Mouse (Mus musculus) liver, embryonic 15.5 days (tissue): ENCODE results near the gene Galr3. TPM values are rescaled to one million over a fixed set of nuclear protein-coding genes. Genes with fewer than 3 reads are reported as not detected.
"Not testable (repeated sequence)": the region's sequence is repeated elsewhere in the genome, so short reads cannot be mapped to it uniquely, and the experiment has no call there.

Source experiments
- ATAC-seq: fragments of 200-750 bp; cut with Nextera tagmentation; 2 replicates; pipeline ENCODE4 v1.8.0; 2017; ENCODE audit warnings: moderate number of reproducible peaks, mild to moderate bottlenecking, moderate library complexity; ENCODE audit not compliant: insufficient read depth
- H3K27ac ChIP-seq: fragments of 300-500 bp; sonication (generic); replicated peaks from 2 replicates; pipeline ENCODE4 v1.5.1; 2015; ENCODE audit warnings: mild to moderate bottlenecking, inconsistent platforms
- H3K27me3 ChIP-seq: fragments of 300-500 bp; sonication (generic); 2 replicates; pipeline ENCODE4 v1.6.1; 2015; ENCODE audit warnings: mild to moderate bottlenecking, inconsistent platforms
- H3K36me3 ChIP-seq: fragments of 300-500 bp; sonication (generic); replicated peaks from 2 replicates; pipeline ENCODE4 v1.6.1; 2015; ENCODE audit warnings: moderate library complexity, mild to moderate bottlenecking, inconsistent platforms
- H3K4me1 ChIP-seq: fragments of 300-500 bp; sonication (generic); replicated peaks from 2 replicates; pipeline ENCODE4 v1.6.1; 2015; ENCODE audit warnings: inconsistent platforms
- H3K4me2 ChIP-seq: fragments of 300-500 bp; sonication (generic); 2 replicates; pipeline ENCODE4 v1.6.1; 2015; ENCODE audit warnings: moderate library complexity, mild to moderate bottlenecking, inconsistent platforms
- H3K4me3 ChIP-seq: fragments of 300-500 bp; sonication (generic); replicated peaks from 2 replicates; pipeline ENCODE4 v1.5.1; 2015; ENCODE audit warnings: mild to moderate bottlenecking, inconsistent platforms
- H3K9ac ChIP-seq: fragments of 300-500 bp; sonication (generic); 2 replicates; pipeline ENCODE4 v1.6.1; 2015; ENCODE audit warnings: moderate library complexity, mild to moderate bottlenecking, inconsistent platforms
- H3K9me3 ChIP-seq: fragments of 300-500 bp; sonication (generic); replicated peaks from 2 replicates; pipeline ENCODE4 v1.6.1; 2016; ENCODE audit warnings: inconsistent platforms
- WGBS: fragments of 180-500 bp; shearing (Covaris S2); methylation state at CpG from one replicate; pipeline ENCODE4 v1.1.7; 2015; ENCODE audit warnings: mixed read lengths; ENCODE audit not compliant: insufficient replicate concordance; 5-methylcytosine and 5-hydroxymethylcytosine counted together
- polyA plus RNA-seq: library from polyadenylated mRNA; unstranded; fragments of >200 nt; fragmentation: Nextera tagmentation; extraction: Ambion mirVana; gene quantifications from 2 replicates; pipeline ENCODE4 v1.2.1, GENCODE M21; 2015

Galr3 gene
- polyA plus RNA-seq, 1 experiment from 2014 or later, result 0.17 TPM

DNA sequence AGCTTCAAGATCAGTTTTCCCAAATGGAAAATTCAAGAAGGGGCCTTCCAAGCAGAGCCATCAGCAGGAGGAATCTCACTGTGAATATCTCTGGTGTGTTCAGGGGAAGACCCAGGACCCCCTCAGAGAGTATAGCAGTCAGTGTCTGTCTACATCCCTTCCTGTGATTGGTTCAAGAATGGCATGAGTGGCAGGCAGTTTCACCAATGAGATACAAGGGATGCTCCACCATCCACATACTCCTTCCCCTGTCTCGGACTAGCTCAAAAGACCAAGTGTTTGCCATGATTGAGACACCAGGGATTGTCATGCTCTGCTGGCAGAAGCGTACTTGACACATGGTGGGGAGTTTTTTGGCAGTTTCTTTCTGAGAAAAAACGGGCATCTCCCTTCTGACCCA is 35.0 kb upstream of the Galr3 start:
- H3K9me3 ChIP-seq, result no peaks in the 10 kb centered on the region
- H3K27ac ChIP-seq, result no peak overlapping the region
- no peak overlapping the region for H3K4me3 ChIP-seq
- no peak overlapping the region for H3K9ac ChIP-seq
- H3K36me3 ChIP-seq, result peaks cover 49% of the 10 kb centered on the region
- H3K4me2 ChIP-seq, result no peak overlapping the region
- no peaks in the 10 kb centered on the region for H3K27me3 ChIP-seq
- WGBS, result 56% methylated on average over 3 of the region's 3 CpGs
- no peak for ATAC-seq
- H3K4me1 ChIP-seq, result no peaks in the 10 kb centered on the region

DNA sequence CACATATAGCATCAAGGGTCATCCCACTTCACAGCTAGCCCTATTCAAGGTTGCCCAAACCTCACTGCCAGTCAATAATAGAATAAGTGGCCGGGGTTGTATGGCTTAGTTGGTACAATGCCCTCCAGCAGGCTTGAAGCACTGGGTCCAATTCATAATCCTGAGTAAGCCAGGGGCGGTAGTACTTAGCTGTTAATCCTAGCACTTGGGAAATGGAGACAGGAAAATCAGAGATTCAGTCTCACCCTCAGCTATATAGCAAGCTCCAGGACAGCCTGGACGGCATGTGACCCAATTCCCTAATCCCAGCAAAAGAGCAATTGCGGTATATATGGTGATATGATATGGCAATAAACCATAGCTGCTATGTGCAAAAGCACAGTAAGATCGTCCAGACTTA is 34.6 kb upstream of the Galr3 start:
- ATAC-seq, result no peak
- no peak overlapping the region for H3K9ac ChIP-seq
- no peaks in the 10 kb centered on the region for H3K4me1 ChIP-seq
- no peak overlapping the region for H3K4me3 ChIP-seq
- WGBS, result 74% methylated on average over 5 of the region's 5 CpGs
- H3K9me3 ChIP-seq, result no peaks in the 10 kb centered on the region
- no peaks in the 10 kb centered on the region; the same call in 1 of the 2 replicates for H3K27me3 ChIP-seq
- peaks cover 44% of the 10 kb centered on the region for H3K36me3 ChIP-seq
- H3K4me2 ChIP-seq, result no peak overlapping the region
- no peak overlapping the region for H3K27ac ChIP-seq

DNA sequence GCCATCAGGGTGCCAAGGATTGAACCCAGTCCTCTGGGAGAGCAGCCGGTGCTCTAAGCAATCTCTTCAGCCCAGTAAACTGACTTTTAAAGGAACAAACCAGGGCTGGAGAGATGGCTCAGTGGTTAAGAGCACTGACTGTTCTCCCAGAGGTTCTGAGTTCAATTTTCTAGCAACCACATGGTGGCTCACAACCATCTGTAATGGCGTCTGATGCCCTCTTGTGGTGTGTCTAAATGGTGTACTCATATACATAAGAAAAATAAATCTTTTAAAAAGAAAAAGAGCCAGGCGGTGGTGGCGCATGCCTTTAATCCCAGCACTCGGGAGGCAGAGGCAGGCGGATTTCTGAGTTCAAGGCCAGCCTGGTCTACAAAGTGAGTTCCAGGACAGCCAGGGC is 33.8 kb upstream of the Galr3 start:
- not testable (repeated sequence) for H3K27ac ChIP-seq, H3K27me3 ChIP-seq, H3K4me2 ChIP-seq, H3K4me3 ChIP-seq, H3K9me3 ChIP-seq, H3K4me1 ChIP-seq, H3K9ac ChIP-seq, ATAC-seq
- WGBS, result 71% methylated on average over 6 of the region's 6 CpGs
- H3K36me3 ChIP-seq, result peaks cover 37% of the 10 kb centered on the region

DNA sequence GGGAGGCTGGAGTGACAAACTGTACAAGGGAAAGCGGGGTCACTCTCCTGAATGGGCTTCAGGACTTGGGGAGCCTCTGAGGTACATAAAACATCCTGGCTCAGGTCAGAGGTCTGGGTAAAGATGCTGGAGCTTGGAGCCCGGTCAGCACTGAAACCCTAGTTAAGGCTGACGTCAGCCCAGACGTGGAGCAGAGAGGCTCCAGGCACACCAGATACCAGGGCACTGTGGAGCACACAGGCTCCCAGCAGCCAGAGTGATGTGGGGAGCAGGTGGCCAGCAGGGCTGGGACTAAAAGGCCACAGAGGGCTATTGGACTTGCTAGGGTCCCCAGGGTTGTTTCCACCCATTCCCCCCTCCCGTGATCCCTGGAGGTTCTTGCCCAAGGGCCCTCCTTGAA is 32.0 kb upstream of the Galr3 start:
- Histone ChIP-seq H3K27ac (no peak overlapping the region), H3K4me1 (peaks cover 11% of the 10 kb centered on the region; the same call in 1 of the 2 replicates), H3K27me3 (no peaks in the 10 kb centered on the region; the same call in 1 of the 2 replicates), H3K36me3 (peaks cover 19% of the 10 kb centered on the region), H3K4me3 (no peak overlapping the region), H3K9me3 (no peaks in the 10 kb centered on the region), H3K9ac (no peak overlapping the region), H3K4me2 (no peak overlapping the region)
- WGBS, result 65% methylated on average over 5 of the region's 5 CpGs
- ATAC-seq, result no peak

DNA sequence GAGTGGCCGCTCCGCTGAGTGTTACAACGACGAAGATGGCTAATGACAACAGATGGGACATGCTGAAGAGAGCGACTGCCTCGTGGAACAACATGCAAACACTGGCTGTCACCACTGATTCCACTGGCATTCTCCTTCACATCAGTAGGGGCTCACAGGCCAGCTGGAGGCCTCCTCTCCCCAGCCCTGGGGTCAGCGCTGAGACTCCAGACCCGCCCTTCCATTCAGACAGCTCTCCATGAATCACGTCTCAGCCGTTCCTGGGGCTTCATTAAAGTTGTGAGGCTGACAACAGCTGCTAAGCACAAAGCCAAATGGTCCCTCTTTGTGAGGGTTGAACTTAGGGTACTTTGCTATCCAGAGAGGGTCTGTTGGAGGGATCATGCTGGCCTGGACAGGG is 30.1 kb upstream of the Galr3 start:
- Histone ChIP-seq H3K36me3 (peaks cover 2% of the 10 kb centered on the region; the same call in 1 of the 2 replicates), H3K9me3 (no peaks in the 10 kb centered on the region), H3K9ac (no peak overlapping the region), H3K4me1 (peaks cover 11% of the 10 kb centered on the region; the same call in 1 of the 2 replicates), H3K4me3 (no peak overlapping the region), H3K27me3 (no peaks in the 10 kb centered on the region; the same call in 1 of the 2 replicates), H3K4me2 (no peak overlapping the region), H3K27ac (no peak overlapping the region)
- no peak for ATAC-seq
- WGBS, result 58% methylated on average over 10 of the region's 10 CpGs

DNA sequence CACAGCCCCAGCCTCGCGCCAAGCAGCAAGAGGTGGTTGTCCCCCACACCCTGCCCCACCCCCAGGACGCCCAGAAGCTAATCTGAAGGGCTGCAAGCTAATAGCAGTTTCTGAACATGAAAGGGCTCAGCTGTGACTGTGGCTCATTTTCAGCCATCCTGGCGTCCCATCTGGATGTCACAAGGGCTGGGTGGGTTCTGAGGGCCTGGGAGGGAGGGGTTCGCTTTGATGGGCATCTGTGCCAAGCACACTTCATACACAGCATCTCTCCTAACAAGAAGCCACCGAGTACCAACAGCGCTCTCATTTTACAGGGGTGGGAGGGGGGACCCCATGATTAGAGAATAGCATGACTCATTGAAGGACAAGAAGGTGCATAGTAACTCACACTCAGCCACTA is 28.3 kb upstream of the Galr3 start:
- Histone ChIP-seq H3K36me3 (no peaks in the 10 kb centered on the region), H3K4me2 (no peak overlapping the region), H3K27ac (no peak overlapping the region), H3K9me3 (no peaks in the 10 kb centered on the region), H3K4me3 (no peak overlapping the region), H3K27me3 (no peaks in the 10 kb centered on the region; the same call in 1 of the 2 replicates), H3K9ac (no peak overlapping the region), H3K4me1 (peaks cover 11% of the 10 kb centered on the region; the same call in 1 of the 2 replicates)
- no peak for ATAC-seq
- WGBS, result 58% methylated on average over 7 of the region's 7 CpGs

DNA sequence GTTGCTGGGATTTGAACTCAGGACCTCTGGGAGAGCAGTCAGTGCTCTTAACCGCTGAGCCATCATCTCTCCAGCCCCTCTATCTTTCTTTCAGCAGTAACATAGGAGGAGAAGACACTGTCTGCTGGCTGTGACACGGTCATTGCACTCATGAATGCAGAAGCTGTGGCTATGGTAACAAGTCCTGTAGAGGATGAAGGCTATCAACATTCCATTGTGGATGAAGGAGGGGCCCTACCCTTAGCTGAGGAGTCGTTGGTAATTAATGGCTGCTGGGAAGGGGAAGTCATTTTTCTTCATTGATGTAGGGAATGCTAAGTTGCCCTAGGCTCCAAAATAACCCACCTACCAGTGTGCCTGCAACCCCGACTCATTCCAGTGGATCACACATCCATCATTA is 23.5 kb upstream of the Galr3 start:
- H3K4me1 ChIP-seq, result peaks cover 15% of the 10 kb centered on the region; the same call in 1 of the 2 replicates
- WGBS, result 38% methylated on average over 4 of the region's 4 CpGs
- H3K9me3 ChIP-seq, result no peaks in the 10 kb centered on the region
- H3K27me3 ChIP-seq, result no peaks in the 10 kb centered on the region
- no peak overlapping the region for H3K4me2 ChIP-seq
- no peak overlapping the region for H3K27ac ChIP-seq
- no peaks in the 10 kb centered on the region for H3K36me3 ChIP-seq
- no peak for ATAC-seq
- H3K9ac ChIP-seq, result no peak overlapping the region
- H3K4me3 ChIP-seq, result no peak overlapping the region

DNA sequence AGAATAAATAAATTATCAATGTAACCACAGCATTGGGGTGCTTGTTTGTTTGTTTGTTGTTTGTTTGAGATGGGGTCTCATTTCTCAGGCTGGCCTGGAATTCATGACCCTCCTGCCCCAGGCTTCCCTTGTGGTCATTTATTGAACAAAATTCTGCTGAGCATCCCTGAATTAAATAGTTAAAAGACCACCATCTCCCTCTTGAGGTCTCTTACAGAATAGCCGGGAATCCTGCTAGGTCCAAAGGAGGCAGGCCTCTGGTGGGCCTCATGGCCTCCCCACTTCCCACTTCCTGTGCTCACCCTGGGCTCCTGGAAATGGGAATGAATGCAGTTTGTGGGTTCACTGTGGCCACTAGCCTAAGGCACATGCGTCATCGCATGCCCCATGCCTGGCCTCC is 22.8 kb upstream of the Galr3 start:
- Histone ChIP-seq H3K4me3 (no peak overlapping the region), H3K27me3 (peaks cover 4% of the 10 kb centered on the region; the same call in 1 of the 2 replicates), H3K27ac (no peak overlapping the region), H3K9me3 (no peaks in the 10 kb centered on the region), H3K36me3 (no peaks in the 10 kb centered on the region), H3K4me2 (no peak overlapping the region), H3K4me1 (peaks cover 8% of the 10 kb centered on the region; the same call in 1 of the 2 replicates), H3K9ac (no peak overlapping the region)
- ATAC-seq, result no peak
- 64% methylated on average over 3 of the region's 3 CpGs for WGBS

DNA sequence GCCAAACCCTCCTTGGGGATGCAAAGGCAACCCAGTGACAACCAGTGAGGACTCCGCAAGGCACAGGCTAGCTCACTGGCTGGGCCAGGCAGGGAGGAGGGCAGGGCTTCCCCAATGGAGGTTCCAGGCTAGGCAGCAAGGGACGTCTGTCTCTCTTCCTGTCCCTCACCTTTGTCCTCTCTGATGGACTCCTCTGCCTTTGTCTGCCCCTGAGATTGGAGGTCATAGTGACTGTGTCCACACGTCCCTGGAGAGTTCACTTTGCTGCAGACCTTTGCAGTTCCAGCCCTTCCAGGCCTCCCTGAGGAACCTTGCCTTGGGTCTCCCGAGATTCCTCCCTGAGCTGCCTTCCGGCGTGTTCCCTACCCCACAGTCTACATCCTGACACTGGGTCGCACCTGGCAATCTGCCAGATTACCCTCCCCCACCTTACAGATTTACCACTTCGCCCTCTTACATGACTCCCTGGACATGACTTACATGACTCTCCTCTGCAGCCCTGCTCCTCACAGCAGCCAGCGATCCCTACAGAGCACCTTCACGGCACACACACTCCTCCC is 18.9 kb upstream of the Galr3 start:
- H3K4me3 ChIP-seq, result no peak overlapping the region
- H3K4me1 ChIP-seq, result peaks cover 25% of the 10 kb centered on the region
- no peak overlapping the region for H3K27ac ChIP-seq
- 56% methylated on average over 10 of the region's 10 CpGs for WGBS
- peak; percentile 38; the same call in 1 of the 2 replicates for ATAC-seq
- H3K27me3 ChIP-seq, result peaks cover 40% of the 10 kb centered on the region
- no peak overlapping the region for H3K9ac ChIP-seq
- no peaks in the 10 kb centered on the region for H3K36me3 ChIP-seq
- H3K4me2 ChIP-seq, result no peak overlapping the region
- no peaks in the 10 kb centered on the region for H3K9me3 ChIP-seq

DNA sequence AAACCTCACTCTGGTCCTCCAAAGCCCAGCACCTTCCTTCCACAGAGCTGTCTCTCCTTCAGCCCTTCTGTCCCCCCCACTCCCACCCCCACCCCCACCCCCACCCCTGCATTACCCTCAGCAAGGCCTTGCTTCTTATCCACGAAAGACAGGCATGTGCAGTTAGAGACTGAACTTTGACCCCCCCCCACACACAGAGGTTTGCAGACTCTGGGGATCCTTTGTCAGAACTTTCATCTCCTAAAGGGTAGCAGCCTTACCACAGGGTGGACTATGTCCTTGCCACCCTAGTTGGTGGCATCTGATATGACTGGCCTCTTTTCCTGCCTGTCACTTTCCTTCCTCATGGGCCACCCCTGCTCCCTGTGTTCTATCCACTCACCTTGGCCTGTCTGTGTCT is 18.3 kb upstream of the Galr3 start:
- Histone ChIP-seq H3K4me1 (peaks cover 30% of the 10 kb centered on the region), H3K27me3 (peaks cover 47% of the 10 kb centered on the region), H3K9me3 (no peaks in the 10 kb centered on the region), H3K4me3 (no peak overlapping the region), H3K4me2 (no peak overlapping the region), H3K9ac (no peak overlapping the region), H3K27ac (no peak overlapping the region), H3K36me3 (no peaks in the 10 kb centered on the region)
- 6% methylated on average over 1 of the region's 1 CpGs for WGBS
- no peak for ATAC-seq

DNA sequence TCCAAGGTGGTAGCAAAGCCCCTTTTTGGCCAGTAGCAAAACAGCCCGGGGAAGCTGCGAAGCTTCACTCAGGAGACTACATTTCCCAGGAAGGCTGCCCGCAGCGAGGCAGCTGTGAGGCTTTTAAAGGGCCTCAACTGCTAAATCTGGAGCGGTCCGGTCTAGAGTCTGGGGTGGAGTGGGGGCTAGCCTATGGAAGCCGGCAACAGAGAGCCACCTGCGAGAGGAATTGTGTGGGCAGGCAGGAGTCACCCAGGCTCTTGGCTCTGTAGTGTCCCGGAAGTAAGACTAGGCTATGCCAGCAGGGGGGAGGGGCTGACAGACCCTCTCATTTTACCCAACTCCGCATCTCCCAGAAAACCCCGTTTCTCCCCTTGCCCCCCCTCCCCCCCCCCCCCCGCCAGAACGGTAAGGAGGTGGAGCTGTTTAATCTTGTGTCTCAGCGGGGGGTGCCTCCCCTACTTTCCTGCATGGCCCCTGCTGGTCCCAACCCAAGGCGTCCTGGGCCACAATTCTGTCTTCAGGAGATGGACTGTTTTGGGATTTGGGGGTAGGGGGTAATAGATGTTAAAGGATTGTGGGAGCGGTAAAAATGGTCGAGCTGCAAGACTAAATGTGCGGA is 15.9 kb upstream of the Galr3 start:
- no peaks in the 10 kb centered on the region for H3K9me3 ChIP-seq
- peak overlapping the region; percentile 20 for H3K4me2 ChIP-seq
- H3K27me3 ChIP-seq, result peaks cover 71% of the 10 kb centered on the region
- H3K36me3 ChIP-seq, result no peaks in the 10 kb centered on the region
- no peak overlapping the region for H3K9ac ChIP-seq
- 25% methylated on average over 18 of the region's 18 CpGs for WGBS
- no peak overlapping the region for H3K4me3 ChIP-seq
- peaks cover 51% of the 10 kb centered on the region for H3K4me1 ChIP-seq
- peak overlapping the region; percentile 72 for H3K27ac ChIP-seq
- ATAC-seq, result no peak
